Mouse (Mus musculus) hematopoietic stem cell, adult 5-6 weeks (primary cell): Measurements from ENCODE around the gene Mamstr. TPM values are rescaled to one million over a fixed set of nuclear protein-coding genes. Genes with fewer than 3 reads are reported as not detected.

Experiments
- ATAC-seq, 2 experiments: fragments of 125-278 bp in 1 of 2; replicated peaks in 1 of 2; 2 replicates each; pipeline ENCODE4 v1.8.0; 2016 to 2017; ENCODE audit warnings: inconsistent platforms in 2 of 2, mild to moderate bottlenecking in 2 of 2, moderate number of reproducible peaks in 2 of 2, low read depth in 1 of 2, moderate TSS enrichment in 1 of 2; ENCODE audit not compliant: low FRiP score in 2 of 2, poor library complexity in 2 of 2, severe bottlenecking in 2 of 2, insufficient read depth in 1 of 2, low TSS enrichment in 1 of 2
- total RNA-seq: library from RNA; stranded (forward); fragments of 172-1452, 232-1000 nt; gene quantifications from 2 replicates; pipeline ENCODE4 v1.2.3, GENCODE M21; 2017

The Mamstr gene
- total RNA-seq, 1 experiment from 2014 or later: not detected

- no peak for ATAC-seq
Observed at GRCm38 (mm10) chr7:45678513-45678912, 38.7 kb downstream of the Mamstr start.

GRCm38 (mm10) chr7:45679966-45680621 lies 40.3 kb downstream of the Mamstr start:
- ATAC-seq: no peak

- peak; percentile 50 to 66 for ATAC-seq
Observed at GRCm38 (mm10) chr7:45681046-45681736, 41.4 kb downstream of the Mamstr start.

- ATAC-seq: peak; percentile 57 to 68; a peak in 3 of 4 replicates
Observed at GRCm38 (mm10) chr7:45682144-45683126, 42.7 kb downstream of the Mamstr start.

- ATAC-seq: no peak
Observed at GRCm38 (mm10) chr7:45683396-45684050, 43.7 kb downstream of the Mamstr start, which contains the start of gene Ntn5. Gene Ntn5 (plus strand): TSS chr7:45684022.

- no peak for ATAC-seq
Observed at GRCm38 (mm10) chr7:45685811-45686210, 46.0 kb downstream of the Mamstr start.

- ATAC-seq: no peak
Observed at GRCm38 (mm10) chr7:45686841-45687240, 47.1 kb downstream of the Mamstr start.

- ATAC-seq: no peak
Observed at GRCm38 (mm10) chr7:45689099-45689498, 49.3 kb downstream of the Mamstr start.

GRCm38 (mm10) chr7:45689800-45690199 lies 50.0 kb downstream of the Mamstr start:
- ATAC-seq: no peak

GRCm38 (mm10) chr7:45692364-45692763 lies 52.6 kb downstream of the Mamstr start:
- no peak for ATAC-seq

- ATAC-seq: no peak
Observed at GRCm38 (mm10) chr7:45693921-45694591, 54.3 kb downstream of the Mamstr start, which contains the start of gene Sec1. Gene Sec1 (minus strand): TSS chr7:45694402.

- ATAC-seq: no peak
Observed at GRCm38 (mm10) chr7:45695098-45695497, 55.3 kb downstream of the Mamstr start.

Other genes starting within 250 kb of the Mamstr start
- 498 and 589 TPM in 2 replicates for gene Snrnp70, start 244.2 kb upstream of the Mamstr start, total RNA-seq
- not detected in 2 replicates for gene Kcna7, start 234.3 kb upstream of the Mamstr start, total RNA-seq
- 0.79 TPM in 1 of 2 replicates, not detected in the other for gene Ntf5, start 226.3 kb upstream of the Mamstr start, total RNA-seq
- gene Lhb, start 219.2 kb upstream of the Mamstr start, total RNA-seq: not detected in 2 replicates
- 8.5 and 11.3 TPM in 2 replicates for gene Gys1, start 205.1 kb upstream of the Mamstr start, total RNA-seq
- gene Ruvbl2, start 201.9 kb upstream of the Mamstr start, total RNA-seq: 134 and 137 TPM in 2 replicates
- gene Ftl1, start 180.1 kb upstream of the Mamstr start, total RNA-seq: 599 and 753 TPM in 2 replicates
- gene Bax, start 173.1 kb upstream of the Mamstr start, total RNA-seq: 18.0 and 28.0 TPM in 2 replicates
- not detected in 2 replicates for gene Tulp2, start 158.1 kb upstream of the Mamstr start, total RNA-seq
- gene Gm45808, start 153.2 kb upstream of the Mamstr start, total RNA-seq: not detected in 2 replicates
- gene Dhdh, start 151.2 kb upstream of the Mamstr start, total RNA-seq: 16.9 and 21.6 TPM in 2 replicates
- 255 and 378 TPM in 2 replicates for gene Nucb1, start 129.6 kb upstream of the Mamstr start, total RNA-seq
- gene Ppp1r15a, start 113.7 kb upstream of the Mamstr start, total RNA-seq: 267 and 291 TPM in 2 replicates
- 0.31 and 3.1 TPM in 2 replicates for gene Plekha4, start 113.6 kb upstream of the Mamstr start, total RNA-seq
- not detected in 2 replicates for gene Hsd17b14, start 85.1 kb upstream of the Mamstr start, total RNA-seq
- 16.4 and 20.9 TPM in 2 replicates for gene Bcat2, start 69.8 kb upstream of the Mamstr start, total RNA-seq
- not detected in 2 replicates for gene Fgf21, start 24.5 kb upstream of the Mamstr start, total RNA-seq
- gene Fut1, start 22.7 kb upstream of the Mamstr start, total RNA-seq: 0.25 TPM in 1 of 2 replicates, not detected in the other
- gene Izumo1, start 18.2 kb upstream of the Mamstr start, total RNA-seq: not detected in 2 replicates
- gene Rasip1, start 12.5 kb upstream of the Mamstr start, total RNA-seq: 0.94 TPM in 1 of 2 replicates, not detected in the other
- gene Fut2, start 26.4 kb downstream of the Mamstr start, total RNA-seq: not detected in 2 replicates
- gene Ntn5, start 44.0 kb downstream of the Mamstr start, total RNA-seq: not detected in 2 replicates
- gene Sec1, start 54.4 kb downstream of the Mamstr start, total RNA-seq: not detected in 2 replicates
- gene Car11, start 59.9 kb downstream of the Mamstr start, total RNA-seq: 0.30 and 1.1 TPM in 2 replicates
- gene Dbp, start 65.1 kb downstream of the Mamstr start, total RNA-seq: 11.5 and 25.3 TPM in 2 replicates
- 1,764 and 1,816 TPM in 2 replicates for gene Rpl18, start 75.5 kb downstream of the Mamstr start, total RNA-seq
- 8.2 and 10.9 TPM in 2 replicates for gene Sphk2, start 78.0 kb downstream of the Mamstr start, total RNA-seq
- gene Fam83e, start 81.2 kb downstream of the Mamstr start, total RNA-seq: 0.79 and 1.8 TPM in 2 replicates
- not detected in 2 replicates for gene Spaca4, start 85.8 kb downstream of the Mamstr start, total RNA-seq
- gene Lmtk3, start 143.8 kb downstream of the Mamstr start, total RNA-seq: 0.10 TPM in 1 of 2 replicates, not detected in the other
- 4.1 TPM in 1 of 2 replicates, not detected in the other for gene Sult2b1, start 144.7 kb downstream of the Mamstr start, total RNA-seq
- 46.6 and 82.7 TPM in 2 replicates for gene Cyth2, start 174.6 kb downstream of the Mamstr start, total RNA-seq
- 0.63 TPM in 1 of 2 replicates, not detected in the other for gene Kcnj14, start 184.8 kb downstream of the Mamstr start, total RNA-seq
- 17.1 and 19.3 TPM in 2 replicates for gene Grwd1, start 191.0 kb downstream of the Mamstr start, total RNA-seq
- 56.0 and 63.8 TPM in 2 replicates for gene Kdelr1, start 232.8 kb downstream of the Mamstr start, total RNA-seq
- 0.10 and 0.31 TPM in 2 replicates for gene Grin2d, start 238.4 kb downstream of the Mamstr start, total RNA-seq